Mouse (Mus musculus) cerebellum, adult 2 months (tissue): Measurements from ENCODE around the gene Faah.

Experiments used
- CTCF ChIP-seq: fragments of 200-500 bp; IDR thresholded peaks from 2 replicates; pipeline ENCODE4 v1.5.1; 2011; ENCODE audit warnings: low read depth, mild to moderate bottlenecking, control low read depth, low read length, moderate library complexity, borderline replicate concordance; ENCODE audit not compliant: insufficient read depth
- POLR2A ChIP-seq: fragments of 200-500 bp; IDR thresholded peaks from 2 replicates; pipeline ENCODE4 v1.6.1; 2011; ENCODE audit warnings: low read length, control low read depth, borderline replicate concordance; ENCODE audit not compliant: insufficient read depth

DNA sequence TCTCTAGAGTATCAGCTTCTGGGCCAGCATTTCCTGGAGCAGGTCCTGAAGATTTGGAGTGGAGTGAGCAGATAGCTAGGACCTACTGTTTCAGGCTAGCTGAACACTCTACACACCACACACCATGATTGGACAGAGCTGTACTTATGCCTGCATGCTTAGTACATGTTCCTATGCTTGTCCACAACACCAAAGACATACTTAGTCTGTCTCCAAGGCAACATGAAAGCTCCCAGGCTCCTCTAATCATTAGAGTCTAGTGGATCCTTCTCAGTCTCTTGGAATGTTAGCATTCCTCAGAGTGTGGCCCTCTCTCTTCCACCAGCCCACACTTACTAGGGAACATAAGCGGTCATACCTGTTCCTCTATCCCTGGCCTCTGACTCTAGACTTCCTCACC lies 30.3 kb downstream of the Faah start:
- no peak for TF ChIP-seq POLR2A
- no peak for TF ChIP-seq CTCF
